Mouse (Mus musculus): ENCODE measurements around the gene Thap11.
A peak's percentile ranks its signal among the peaks of the same experiment; 100 is the strongest.

The Thap11 gene

GRCm38 (mm10) chr8:105854303-105854702, 629 bp upstream of the Thap11 start:
- Histone ChIP-seq H3K4me1 (replicated peaks; ENCODE audit: low read depth, low read length) (peaks cover 75% of the 10 kb centered on the region), H3K4me3 (replicated peaks; ENCODE audit: low read length) (peak overlapping the region; percentile 93), H3K36me3 (ENCODE audit: insufficient read depth, low read length) (peaks cover 40% of the 10 kb centered on the region)

GRCm38 (mm10) chr8:105855248-105856167, 576 bp downstream of the Thap11 start:
- H3K4me3 ChIP-seq (replicated peaks; ENCODE audit: low read length) = peak overlapping the region; percentile 93
- TF ChIP-seq CTCF (conservative IDR thresholded peaks at IDR 0.05; ENCODE audit: low read length) (no peak), POU5F1 (IDR thresholded peaks at IDR 0.05; ENCODE audit: borderline replicate concordance, low read length) (no peak), NANOG (IDR thresholded peaks at IDR 0.05; ENCODE audit: borderline replicate concordance, low read length) (no peak)
- H3K4me1 ChIP-seq (replicated peaks; ENCODE audit: low read depth, low read length) = peaks cover 70% of the 10 kb centered on the region
- no peaks in the 10 kb centered on the region; the same call in 1 of the 2 replicates for H3K27me3 ChIP-seq (ENCODE audit: insufficient read depth, low read length)
- H3K36me3 ChIP-seq (ENCODE audit: insufficient read depth, low read length) = peaks cover 32% of the 10 kb centered on the region
- H3K9me3 ChIP-seq (ENCODE audit: low read length) = no peaks in the 10 kb centered on the region

More at GRCm38 (mm10) chr8:105854303-105854702, 629 bp upstream of the Thap11 start:
- Histone ChIP-seq H3K27me3 (ENCODE audit: insufficient read depth, low read length) (no peaks in the 10 kb centered on the region; the same call in 1 of the 2 replicates), H3K9me3 (ENCODE audit: low read length) (no peaks in the 10 kb centered on the region)
- TF ChIP-seq NANOG (IDR thresholded peaks at IDR 0.05; ENCODE audit: borderline replicate concordance, low read length) = no peak
- TF ChIP-seq CTCF (conservative IDR thresholded peaks at IDR 0.05; ENCODE audit: low read length) = no peak
- no peak for TF ChIP-seq POU5F1 (IDR thresholded peaks at IDR 0.05; ENCODE audit: borderline replicate concordance, low read length)

GRCm38 (mm10) chr8:105856168-105856835, 1.4 kb downstream of the Thap11 start:
- Histone ChIP-seq H3K27me3 (ENCODE audit: insufficient read depth, low read length) (no peaks in the 10 kb centered on the region; the same call in 1 of the 2 replicates), H3K9me3 (ENCODE audit: low read length) (no peaks in the 10 kb centered on the region), H3K36me3 (ENCODE audit: insufficient read depth, low read length) (peaks cover 32% of the 10 kb centered on the region), H3K4me1 (replicated peaks; ENCODE audit: low read depth, low read length) (peaks cover 65% of the 10 kb centered on the region), H3K4me3 (replicated peaks; ENCODE audit: low read length) (peak overlapping the region; percentile 93)
- TF ChIP-seq CTCF (conservative IDR thresholded peaks at IDR 0.05; ENCODE audit: low read length) = no peak
- TF ChIP-seq POU5F1 (IDR thresholded peaks at IDR 0.05; ENCODE audit: borderline replicate concordance, low read length) = no peak
- TF ChIP-seq NANOG (IDR thresholded peaks at IDR 0.05; ENCODE audit: borderline replicate concordance, low read length) = no peak

GRCm38 (mm10) chr8:105858495-105858894, 3.6 kb downstream of the Thap11 start:
- H3K9me3 ChIP-seq (ENCODE audit: low read length) = no peaks in the 10 kb centered on the region
- no peaks in the 10 kb centered on the region; the same call in 1 of the 2 replicates for H3K27me3 ChIP-seq (ENCODE audit: insufficient read depth, low read length)
- H3K36me3 ChIP-seq (ENCODE audit: insufficient read depth, low read length) = peaks cover 52% of the 10 kb centered on the region
- peaks cover 73% of the 10 kb centered on the region for H3K4me1 ChIP-seq (replicated peaks; ENCODE audit: low read depth, low read length)
- TF ChIP-seq CTCF (conservative IDR thresholded peaks at IDR 0.05; ENCODE audit: low read length) (no peak), POU5F1 (IDR thresholded peaks at IDR 0.05; ENCODE audit: borderline replicate concordance, low read length) (no peak), NANOG (IDR thresholded peaks at IDR 0.05; ENCODE audit: borderline replicate concordance, low read length) (no peak)
- H3K4me3 ChIP-seq (replicated peaks; ENCODE audit: low read length) = no peak overlapping the region

- Histone ChIP-seq H3K9me3 (ENCODE audit: low read length) (no peaks in the 10 kb centered on the region), H3K4me1 (replicated peaks; ENCODE audit: low read depth, low read length) (peaks cover 75% of the 10 kb centered on the region)
Measured at GRCm38 (mm10) chr8:105859314-105859713, 4.4 kb downstream of the Thap11 start.

GRCm38 (mm10) chr8:105860143-105860981, 5.4 kb downstream of the Thap11 start, which contains the start of gene Nutf2:
Gene Nutf2 (plus strand): TSS chr8:105860580.
- Histone ChIP-seq H3K4me3 (replicated peaks; ENCODE audit: low read length) (peak within 1 kb of the TSS; percentile 100), H3K4me1 (replicated peaks; ENCODE audit: low read depth, low read length) (peaks cover 83% of the 10 kb centered on the region), H3K27me3 (ENCODE audit: insufficient read depth, low read length) (no peaks in the 10 kb centered on the region; the same call in 1 of the 2 replicates), H3K9me3 (ENCODE audit: low read length) (no peaks in the 10 kb centered on the region), H3K36me3 (ENCODE audit: insufficient read depth, low read length) (peaks cover 70% of the 10 kb centered on the region)
- TF ChIP-seq CTCF (conservative IDR thresholded peaks at IDR 0.05; ENCODE audit: low read length) (no peak), POU5F1 (IDR thresholded peaks at IDR 0.05; ENCODE audit: borderline replicate concordance, low read length) (no peak), NANOG (IDR thresholded peaks at IDR 0.05; ENCODE audit: borderline replicate concordance, low read length) (no peak)

More at GRCm38 (mm10) chr8:105859314-105859713, 4.4 kb downstream of the Thap11 start:
- TF ChIP-seq POU5F1 (IDR thresholded peaks at IDR 0.05; ENCODE audit: borderline replicate concordance, low read length) (no peak), NANOG (IDR thresholded peaks at IDR 0.05; ENCODE audit: borderline replicate concordance, low read length) (no peak), CTCF (conservative IDR thresholded peaks at IDR 0.05; ENCODE audit: low read length) (no peak)
- Histone ChIP-seq H3K4me3 (replicated peaks; ENCODE audit: low read length) (peak overlapping the region; percentile 100), H3K36me3 (ENCODE audit: insufficient read depth, low read length) (peaks cover 60% of the 10 kb centered on the region), H3K27me3 (ENCODE audit: insufficient read depth, low read length) (no peaks in the 10 kb centered on the region; the same call in 1 of the 2 replicates)

GRCm38 (mm10) chr8:105861951-105862350, 7.0 kb downstream of the Thap11 start:
- TF ChIP-seq CTCF (conservative IDR thresholded peaks at IDR 0.05; ENCODE audit: low read length) (no peak), POU5F1 (IDR thresholded peaks at IDR 0.05; ENCODE audit: borderline replicate concordance, low read length) (no peak), NANOG (IDR thresholded peaks at IDR 0.05; ENCODE audit: borderline replicate concordance, low read length) (no peak)
- peaks cover 73% of the 10 kb centered on the region for H3K36me3 ChIP-seq (ENCODE audit: insufficient read depth, low read length)
- no peaks in the 10 kb centered on the region for H3K9me3 ChIP-seq (ENCODE audit: low read length)
- H3K27me3 ChIP-seq (ENCODE audit: insufficient read depth, low read length) = no peaks in the 10 kb centered on the region
- H3K4me3 ChIP-seq (replicated peaks; ENCODE audit: low read length) = peak overlapping the region; percentile 100
- H3K4me1 ChIP-seq (replicated peaks; ENCODE audit: low read depth, low read length) = peaks cover 84% of the 10 kb centered on the region

All from E14TG2a.4 (cell line).